Mouse (Mus musculus): ENCODE measurements around the gene Rasa4.
"Not testable (repeated sequence)": the region's sequence is repeated elsewhere in the genome, so short reads cannot be mapped to it uniquely, and the experiment has no call there.

Rasa4 gene

GRCm38 (mm10) chr5:136083669-136084107, at the start of gene Rasa4:
Gene Rasa4, plus strand, starts transcription at chr5:136083916.
- DNase-seq (ENCODE audit: low spot score in 2 of 2), result peak; percentile 78 to 85

- DNase-seq (ENCODE audit: low spot score in 2 of 2), result no peak
Measured at GRCm38 (mm10) chr5:136034868-136035267, 48.8 kb upstream of the Rasa4 start.

- no peak for DNase-seq (ENCODE audit: low spot score in 2 of 2)
Measured at GRCm38 (mm10) chr5:136035285-136035684, 48.4 kb upstream of the Rasa4 start.

- DNase-seq (ENCODE audit: low spot score in 2 of 2), result no peak
Measured at GRCm38 (mm10) chr5:136036667-136037066, 47.0 kb upstream of the Rasa4 start.

- DNase-seq (ENCODE audit: low spot score in 2 of 2), result no peak
Measured at GRCm38 (mm10) chr5:136038258-136039214, 45.2 kb upstream of the Rasa4 start, which contains the start of gene Upk3b. Gene Upk3b, plus strand, starts transcription at chr5:136038496.

- DNase-seq (ENCODE audit: low spot score in 2 of 2), result no peak
Measured at GRCm38 (mm10) chr5:136040210-136040609, 43.5 kb upstream of the Rasa4 start.

- no peak for DNase-seq (ENCODE audit: low spot score in 2 of 2)
Measured at GRCm38 (mm10) chr5:136041260-136041659, 42.5 kb upstream of the Rasa4 start.

GRCm38 (mm10) chr5:136041666-136042065, 42.0 kb upstream of the Rasa4 start:
- DNase-seq (ENCODE audit: low spot score in 2 of 2), result no peak

GRCm38 (mm10) chr5:136044865-136045264, 38.9 kb upstream of the Rasa4 start:
- peak in 1 of 2 experiments; percentile 13 for DNase-seq (ENCODE audit: low spot score in 2 of 2)

GRCm38 (mm10) chr5:136045408-136045807, 38.3 kb upstream of the Rasa4 start:
- DNase-seq (ENCODE audit: low spot score in 2 of 2), result peak in 1 of 2 experiments; percentile 16

- peak; percentile 61 to 77 for DNase-seq (ENCODE audit: low spot score in 2 of 2)
Measured at GRCm38 (mm10) chr5:136045987-136046386, 37.7 kb upstream of the Rasa4 start.

GRCm38 (mm10) chr5:136048541-136048940, 35.2 kb upstream of the Rasa4 start:
- DNase-seq (ENCODE audit: low spot score in 2 of 2), result not testable (repeated sequence)

GRCm38 (mm10) chr5:136049926-136050325, 33.8 kb upstream of the Rasa4 start:
- DNase-seq (ENCODE audit: low spot score in 2 of 2), result no peak

GRCm38 (mm10) chr5:136051231-136052085, 32.3 kb upstream of the Rasa4 start:
- DNase-seq (ENCODE audit: low spot score in 2 of 2), result no peak

- no peak for DNase-seq (ENCODE audit: low spot score in 2 of 2)
Measured at GRCm38 (mm10) chr5:136052861-136053655, 30.7 kb upstream of the Rasa4 start.

GRCm38 (mm10) chr5:136054301-136055077, 29.2 kb upstream of the Rasa4 start, which contains the start of gene Upk3bl:
Gene Upk3bl, plus strand, starts transcription at chr5:136054492.
- no peak for DNase-seq (ENCODE audit: low spot score in 2 of 2)

GRCm38 (mm10) chr5:136056062-136056461, 27.7 kb upstream of the Rasa4 start:
- DNase-seq (ENCODE audit: low spot score in 2 of 2), result no peak

GRCm38 (mm10) chr5:136057085-136057484, 26.6 kb upstream of the Rasa4 start:
- no peak for DNase-seq (ENCODE audit: low spot score in 2 of 2)

- DNase-seq (ENCODE audit: low spot score in 2 of 2), result peak; percentile 58 to 76
Measured at GRCm38 (mm10) chr5:136061567-136061966, 22.1 kb upstream of the Rasa4 start.

- DNase-seq (ENCODE audit: low spot score in 2 of 2), result no peak
Measured at GRCm38 (mm10) chr5:136063920-136064319, 19.8 kb upstream of the Rasa4 start.

Measured in spleen, postnatal 14 days (tissue).